Mouse (Mus musculus) B cell, adult 2 months (primary cell): Measurements from ENCODE around the gene Psmb3.
A peak's percentile ranks its signal among the peaks of the same experiment; 100 is the strongest.
"Not testable (repeated sequence)": the region's sequence is repeated elsewhere in the genome, so short reads cannot be mapped to it uniquely, and the experiment has no call there.

Experiments used
- DNase-seq, 2 experiments: peaks; one replicate each; pipeline ENCODE4 v3.0.0; 2022

Gene Psmb3

GRCm38 (mm10) chr11:97718281-97718860 lies 15.2 kb downstream of the Psmb3 start:
- DNase-seq: peak; percentile 63 to 71

GRCm38 (mm10) chr11:97719041-97719440 lies 15.8 kb downstream of the Psmb3 start:
- peak; percentile 25 to 38 for DNase-seq

- no peak for DNase-seq
Observed at GRCm38 (mm10) chr11:97721338-97721737, 18.1 kb downstream of the Psmb3 start.

- DNase-seq: no peak
Observed at GRCm38 (mm10) chr11:97723709-97724108, 20.5 kb downstream of the Psmb3 start.

- DNase-seq: peak in 1 of 2 experiments; percentile 33
Observed at GRCm38 (mm10) chr11:97728311-97728710, 25.1 kb downstream of the Psmb3 start.

GRCm38 (mm10) chr11:97728730-97729129 lies 25.5 kb downstream of the Psmb3 start:
- no peak for DNase-seq

GRCm38 (mm10) chr11:97733689-97734088 lies 30.5 kb downstream of the Psmb3 start:
- DNase-seq: no peak

GRCm38 (mm10) chr11:97734810-97735209 lies 31.6 kb downstream of the Psmb3 start:
- DNase-seq: not testable (repeated sequence)

GRCm38 (mm10) chr11:97736645-97737044 lies 33.4 kb downstream of the Psmb3 start:
- no peak for DNase-seq

- DNase-seq: no peak
Observed at GRCm38 (mm10) chr11:97737600-97737999, 34.4 kb downstream of the Psmb3 start.

- peak; percentile 40 to 50 for DNase-seq
Observed at GRCm38 (mm10) chr11:97738703-97739102, 35.5 kb downstream of the Psmb3 start.

GRCm38 (mm10) chr11:97739155-97739554 lies 36.0 kb downstream of the Psmb3 start:
- peak; percentile 43 to 51 for DNase-seq

- DNase-seq: no peak
Observed at GRCm38 (mm10) chr11:97740190-97740589, 37.0 kb downstream of the Psmb3 start.

GRCm38 (mm10) chr11:97742157-97742556 lies 39.0 kb downstream of the Psmb3 start:
- no peak for DNase-seq

- DNase-seq: peak; percentile 32 to 37
Observed at GRCm38 (mm10) chr11:97742591-97742990, 39.4 kb downstream of the Psmb3 start.

- peak; percentile 15 to 34 for DNase-seq
Observed at GRCm38 (mm10) chr11:97743423-97743822, 40.2 kb downstream of the Psmb3 start.

- peak in 1 of 2 experiments; percentile 55 for DNase-seq
Observed at GRCm38 (mm10) chr11:97744063-97744717, 41.0 kb downstream of the Psmb3 start, which contains the start of gene Pip4k2b. Gene Pip4k2b (minus strand): TSS chr11:97744704.

GRCm38 (mm10) chr11:97744718-97745330 lies 41.6 kb downstream of the Psmb3 start:
- DNase-seq: peak; percentile 98

- DNase-seq: no peak
Observed at GRCm38 (mm10) chr11:97745331-97745721, 42.1 kb downstream of the Psmb3 start.

GRCm38 (mm10) chr11:97747773-97748172 lies 44.6 kb downstream of the Psmb3 start:
- DNase-seq: no peak

GRCm38 (mm10) chr11:97748496-97748895 lies 45.3 kb downstream of the Psmb3 start:
- no peak for DNase-seq

GRCm38 (mm10) chr11:97753277-97753676 lies 50.1 kb downstream of the Psmb3 start:
- DNase-seq: no peak

- DNase-seq: no peak
Observed at GRCm38 (mm10) chr11:97758125-97758524, 54.9 kb downstream of the Psmb3 start.

- DNase-seq: no peak
Observed at GRCm38 (mm10) chr11:97758942-97759341, 55.7 kb downstream of the Psmb3 start.
